Mouse (Mus musculus): ENCODE data around the gene Nt5m. TPM values are rescaled to one million over a fixed set of nuclear protein-coding genes. Genes with fewer than 3 reads are reported as not detected.

Gene Nt5m
- total and polyA plus RNA-seq, 3 experiments = 23.7 to 35.9 (median 25.4) TPM

- no peaks in the 10 kb centered on the region for H3K79me2 ChIP-seq (replicated peaks; ENCODE audit: control insufficient read depth, insufficient read depth, low read length)
- peak; percentile 95 for TF ChIP-seq EP300 (IDR thresholded peaks at IDR 0.05; ENCODE audit: insufficient read depth, low read depth, low read length)
- no peak for TF ChIP-seq POLR2A (IDR thresholded peaks at IDR 0.05; ENCODE audit: insufficient read depth, low read depth, low read length)
- TF ChIP-seq CTCF (IDR thresholded peaks at IDR 0.05) = no peak; the same call in 1 of the 2 replicates
- H3K4me3 ChIP-seq = no peak overlapping the region
- no peak overlapping the region; the same call in 1 of the 2 replicates for H3K9ac ChIP-seq (ENCODE audit: low read depth, low read length)
- H3K4me1 ChIP-seq (ENCODE audit: control insufficient read depth, insufficient read depth, low read length) = peaks cover 3% of the 10 kb centered on the region; the same call in 1 of the 2 replicates
- no peaks in the 10 kb centered on the region for H3K36me3 ChIP-seq (ENCODE audit: control insufficient read depth, insufficient read depth, low read length)
- no peaks in the 10 kb centered on the region for H3K27me3 ChIP-seq (ENCODE audit: control insufficient read depth, insufficient read depth, low read length)
- WGBS = 20% methylated on average over 2 of the region's 2 CpGs
- no peak overlapping the region for H3K27ac ChIP-seq
- intact Hi-C loops (cut with DNase I) = loop anchor here (1.0 kb wide), 3 partner anchors 85 to 196 kb away; no protein-coding TSS in a partner anchor
- peak; percentile 71 to 83 for DNase-seq
These were observed 40.8 kb downstream of the Nt5m start for GRCm38 (mm10) chr11:59880031-59880430.

DNA sequence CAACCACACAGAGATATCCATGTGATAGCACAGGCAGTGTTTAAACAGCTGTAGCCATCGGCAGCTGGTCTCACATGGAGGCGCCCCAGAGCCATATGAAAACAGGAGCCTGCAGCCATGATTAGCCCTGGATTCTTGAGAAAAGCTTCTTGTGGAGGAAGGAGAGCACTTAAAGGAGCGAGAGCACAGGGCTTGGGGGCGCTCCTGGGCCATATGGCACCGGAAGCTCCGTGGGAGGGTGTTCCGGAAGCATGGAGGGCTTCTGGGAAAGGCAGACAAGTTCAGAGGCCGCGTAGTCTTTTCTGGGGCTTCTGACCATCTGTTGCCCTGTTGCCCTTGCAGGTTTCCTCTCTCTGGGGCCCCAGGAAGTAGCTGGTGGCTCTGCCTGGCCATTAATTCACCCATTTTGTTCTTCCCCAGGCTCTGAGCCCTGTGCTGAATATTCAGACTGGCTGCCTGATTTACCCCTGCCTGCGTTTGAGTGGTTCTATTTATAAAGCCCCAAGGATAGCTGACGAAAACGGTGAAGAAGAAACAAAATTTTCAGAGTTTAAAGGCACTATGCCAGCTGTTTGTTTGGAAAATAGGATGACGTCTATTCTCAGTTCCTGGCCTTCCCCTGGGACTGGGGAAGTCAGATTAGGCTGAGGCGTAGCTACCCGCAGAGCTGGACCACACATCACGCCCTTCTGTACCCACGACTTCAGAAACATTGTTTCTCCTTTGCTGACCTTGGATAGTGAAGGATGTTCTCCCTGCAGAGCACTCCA lies 46.2 kb downstream of the Nt5m start:
- intact Hi-C loops (cut with DNase I) = loop anchor here (1.0 to 5.0 kb wide), 3 partner anchors 17 to 80 kb away; partner anchors contain the start of gene Med9
- H3K79me2 ChIP-seq (replicated peaks; ENCODE audit: control insufficient read depth, insufficient read depth, low read length) = no peaks in the 10 kb centered on the region
- H3K9ac ChIP-seq (ENCODE audit: low read depth, low read length) = no peak overlapping the region
- DNase-seq = peak; percentile 37 to 56
- H3K4me3 ChIP-seq = no peak overlapping the region
- no peaks in the 10 kb centered on the region; the same call in 1 of the 2 replicates for H3K36me3 ChIP-seq (ENCODE audit: control insufficient read depth, insufficient read depth, low read length)
- H3K27ac ChIP-seq = peak overlapping the region; percentile 83
- peaks cover 6% of the 10 kb centered on the region for H3K4me1 ChIP-seq (ENCODE audit: control insufficient read depth, insufficient read depth, low read length)
- 0 out of 2 replicates have a peak, but pooled peaks have one; percentile 25 for TF ChIP-seq POLR2A (IDR thresholded peaks at IDR 0.05; ENCODE audit: insufficient read depth, low read depth, low read length)
- TF ChIP-seq CTCF (IDR thresholded peaks at IDR 0.05) = peak; percentile 64
- peak; percentile 62; the same call in 1 of the 2 replicates for TF ChIP-seq EP300 (IDR thresholded peaks at IDR 0.05; ENCODE audit: insufficient read depth, low read depth, low read length)
- H3K27me3 ChIP-seq (ENCODE audit: control insufficient read depth, insufficient read depth, low read length) = no peaks in the 10 kb centered on the region
- 26% methylated on average over 17 of the region's 17 CpGs for WGBS

DNA sequence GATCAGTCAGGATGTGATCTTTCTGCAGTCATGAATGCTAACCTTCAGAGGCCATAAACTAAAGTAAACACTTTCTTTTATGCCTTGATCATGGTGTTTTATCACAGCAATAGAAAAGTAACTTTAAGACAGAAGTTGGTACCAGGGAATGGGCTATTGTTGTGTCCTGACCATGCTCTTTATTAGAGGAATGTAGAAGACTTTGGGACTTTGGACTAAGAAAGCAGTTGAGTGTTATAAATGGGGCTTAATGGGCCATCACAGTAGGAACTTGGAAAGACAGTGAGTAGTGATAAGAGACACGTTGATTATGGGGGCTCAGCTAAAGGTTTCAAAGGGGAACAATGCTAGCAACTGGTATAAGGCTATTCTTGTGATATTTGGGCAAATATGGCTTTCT lies 47.7 kb downstream of the Nt5m start:
- WGBS = 65% methylated on average over 1 of the region's 1 CpGs
- intact Hi-C loops (cut with DNase I) = loop anchor here (5.0 kb wide), 1 partner anchor 60 kb away; the partner anchor contains the start of gene Med9
- H3K27ac ChIP-seq = no peak overlapping the region
- TF ChIP-seq EP300 (IDR thresholded peaks at IDR 0.05; ENCODE audit: insufficient read depth, low read depth, low read length) (no peak), POLR2A (IDR thresholded peaks at IDR 0.05; ENCODE audit: insufficient read depth, low read depth, low read length) (no peak), CTCF (IDR thresholded peaks at IDR 0.05) (no peak)
- no peak overlapping the region for H3K4me3 ChIP-seq
- DNase-seq = no peak
- no peaks in the 10 kb centered on the region for H3K79me2 ChIP-seq (replicated peaks; ENCODE audit: control insufficient read depth, insufficient read depth, low read length)
- no peaks in the 10 kb centered on the region; the same call in 1 of the 2 replicates for H3K36me3 ChIP-seq (ENCODE audit: control insufficient read depth, insufficient read depth, low read length)
- no peaks in the 10 kb centered on the region for H3K27me3 ChIP-seq (ENCODE audit: control insufficient read depth, insufficient read depth, low read length)
- peaks cover 6% of the 10 kb centered on the region for H3K4me1 ChIP-seq (ENCODE audit: control insufficient read depth, insufficient read depth, low read length)
- H3K9ac ChIP-seq (ENCODE audit: low read depth, low read length) = no peak overlapping the region

GRCm38 (mm10) chr11:59888151-59888550 lies 48.9 kb downstream of the Nt5m start:
- Histone ChIP-seq H3K27ac (no peak overlapping the region), H3K4me1 (ENCODE audit: control insufficient read depth, insufficient read depth, low read length) (peaks cover 6% of the 10 kb centered on the region), H3K9ac (ENCODE audit: low read depth, low read length) (no peak overlapping the region), H3K79me2 (replicated peaks; ENCODE audit: control insufficient read depth, insufficient read depth, low read length) (no peaks in the 10 kb centered on the region), H3K4me3 (no peak overlapping the region), H3K36me3 (ENCODE audit: control insufficient read depth, insufficient read depth, low read length) (no peaks in the 10 kb centered on the region; the same call in 1 of the 2 replicates), H3K27me3 (ENCODE audit: control insufficient read depth, insufficient read depth, low read length) (no peaks in the 10 kb centered on the region)
- no peak for DNase-seq
- TF ChIP-seq EP300 (IDR thresholded peaks at IDR 0.05; ENCODE audit: insufficient read depth, low read depth, low read length) = no peak
- no peak for TF ChIP-seq POLR2A (IDR thresholded peaks at IDR 0.05; ENCODE audit: insufficient read depth, low read depth, low read length)
- TF ChIP-seq CTCF (IDR thresholded peaks at IDR 0.05) = no peak
- WGBS = 67% methylated on average over 5 of the region's 5 CpGs
- intact Hi-C loops (cut with DNase I) = loop anchor here (5.0 kb wide), 1 partner anchor 59 kb away; the partner anchor contains the start of gene Med9

GRCm38 (mm10) chr11:59891854-59892253 lies 52.6 kb downstream of the Nt5m start:
- Histone ChIP-seq H3K36me3 (ENCODE audit: control insufficient read depth, insufficient read depth, low read length) (no peaks in the 10 kb centered on the region), H3K9ac (ENCODE audit: low read depth, low read length) (no peak overlapping the region), H3K27ac (no peak overlapping the region), H3K79me2 (replicated peaks; ENCODE audit: control insufficient read depth, insufficient read depth, low read length) (no peaks in the 10 kb centered on the region), H3K4me3 (no peak overlapping the region), H3K4me1 (ENCODE audit: control insufficient read depth, insufficient read depth, low read length) (no peaks in the 10 kb centered on the region), H3K27me3 (ENCODE audit: control insufficient read depth, insufficient read depth, low read length) (no peaks in the 10 kb centered on the region)
- TF ChIP-seq EP300 (IDR thresholded peaks at IDR 0.05; ENCODE audit: insufficient read depth, low read depth, low read length) (no peak), CTCF (IDR thresholded peaks at IDR 0.05) (no peak), POLR2A (IDR thresholded peaks at IDR 0.05; ENCODE audit: insufficient read depth, low read depth, low read length) (no peak)
- 80% methylated on average over 6 of the region's 6 CpGs for WGBS
- intact Hi-C loops (cut with DNase I) = no loop called here
- DNase-seq = no peak
